Mouse (Mus musculus) thymus, postnatal 10 days (tissue): ENCODE measurements at regions not wholly inside any gene's neighbourhood (a gene's known extent, or its start where the extent isn't known, plus 50 kb on each side); places are given as distances from the start of the nearest gene placed in this dataset.
"Not testable (repeated sequence)": the region's sequence is repeated elsewhere in the genome, so short reads cannot be mapped to it uniquely, and the experiment has no call there.

Experiments
- DNase-seq, 2 experiments: peaks; one replicate each; pipeline ENCODE4 v3.0.0; 2021; ENCODE audit warnings: low spot score in 2 of 2

DNA sequence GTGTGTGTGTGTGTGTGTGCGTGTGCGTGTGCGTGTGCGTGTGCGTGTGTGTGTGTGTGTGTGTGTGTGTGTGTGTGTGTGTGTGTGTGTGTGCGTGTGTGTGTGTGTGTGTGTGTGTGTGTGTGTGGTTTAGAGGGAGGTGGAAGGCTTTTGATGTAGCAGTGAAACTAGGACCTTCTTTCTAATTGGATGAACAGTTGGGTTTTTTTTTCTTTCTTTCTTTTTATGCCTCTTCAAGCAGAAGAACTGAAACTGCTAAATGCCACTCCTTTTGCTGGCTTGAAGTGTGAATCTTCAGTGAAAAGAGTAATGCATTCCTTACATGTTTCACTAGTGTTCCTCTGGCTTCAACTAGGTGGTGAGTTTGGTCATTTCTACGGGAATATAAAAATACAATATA lies 828.8 kb upstream of the Olfr1507 start:
- not testable (repeated sequence) for DNase-seq

- not testable (repeated sequence) for DNase-seq
Observed at GRCm38 (mm10) chr14:53318512-53319309, 823.2 kb upstream of the Olfr1507 start.

- DNase-seq, result peak; percentile 3 to 4
Observed at GRCm38 (mm10) chr14:53312490-53312889, 816.9 kb upstream of the Olfr1507 start.

- not testable (repeated sequence) for DNase-seq
Observed at GRCm38 (mm10) chr14:53303179-53303578, 807.6 kb upstream of the Olfr1507 start.

DNA sequence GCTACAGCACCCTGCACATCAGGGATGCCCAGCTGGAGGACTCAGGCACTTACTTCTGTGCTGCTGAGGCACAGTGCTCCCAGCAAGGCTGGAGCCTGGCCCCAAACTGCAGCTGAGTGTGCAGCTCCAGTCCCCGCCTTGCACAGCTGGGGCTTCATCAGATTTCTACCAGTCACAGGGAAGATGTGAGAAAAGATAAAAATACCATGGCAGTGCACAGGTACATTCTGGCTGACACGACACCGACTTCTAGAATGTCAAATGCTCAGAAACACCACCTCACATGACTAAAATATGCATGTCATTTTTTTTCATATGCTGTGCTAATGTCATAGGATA lies 806.9 kb upstream of the Olfr1507 start:
- DNase-seq, result not testable (repeated sequence)

GRCm38 (mm10) chr14:53301722-53302490 lies 806.4 kb upstream of the Olfr1507 start:
- not testable (repeated sequence) for DNase-seq

GRCm38 (mm10) chr14:53301110-53301509 lies 805.6 kb upstream of the Olfr1507 start:
- DNase-seq, result not testable (repeated sequence)

GRCm38 (mm10) chr14:53299735-53300134 lies 804.2 kb upstream of the Olfr1507 start:
- DNase-seq, result not testable (repeated sequence)

- DNase-seq, result not testable (repeated sequence)
Observed at GRCm38 (mm10) chr14:53283350-53284141, 788.0 kb upstream of the Olfr1507 start.

DNA sequence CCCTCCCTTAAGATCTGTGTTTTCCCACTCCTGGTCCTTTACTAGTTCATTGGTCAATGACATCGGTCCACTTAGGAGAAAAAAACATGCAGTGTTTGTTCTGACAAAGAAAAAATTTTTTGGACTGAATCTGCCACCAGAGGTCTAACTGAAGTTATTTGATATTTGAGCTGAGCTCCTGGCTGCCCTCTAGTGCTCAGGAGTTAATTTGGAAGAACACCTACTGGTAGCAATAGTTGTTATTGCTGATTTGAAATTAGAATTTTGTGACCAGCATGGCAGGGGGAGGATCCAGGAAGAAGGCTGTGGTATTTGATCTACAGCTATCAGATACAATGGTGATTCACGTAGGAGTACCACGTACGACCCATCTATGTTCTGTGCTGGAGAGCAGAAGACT lies 777.7 kb upstream of the Olfr1507 start:
- not testable (repeated sequence) for DNase-seq

- peak in 1 of 2 experiments; percentile 3 for DNase-seq
Observed at GRCm38 (mm10) chr14:53267693-53268092, 772.1 kb upstream of the Olfr1507 start.

DNA sequence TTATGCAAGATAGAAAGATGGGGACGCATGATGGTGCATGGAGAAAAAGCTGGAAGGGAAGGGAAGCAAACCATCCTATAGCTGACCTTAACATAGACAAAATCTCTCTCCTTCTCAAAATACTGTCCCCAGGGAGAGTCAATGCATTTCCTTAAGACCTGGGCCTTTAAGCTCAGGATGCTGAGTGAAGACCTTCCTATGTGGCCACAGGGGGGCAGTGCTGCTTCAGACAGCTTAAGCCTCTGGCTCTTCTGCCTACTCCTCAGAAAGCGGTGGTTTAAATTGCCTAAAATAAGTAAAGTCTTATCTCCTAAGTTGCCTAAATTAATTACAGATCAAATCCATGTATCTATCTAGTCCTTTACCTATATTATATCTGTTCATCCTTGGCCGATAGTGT lies 760.4 kb upstream of the Olfr1507 start:
- peak; percentile 2 for DNase-seq

DNA sequence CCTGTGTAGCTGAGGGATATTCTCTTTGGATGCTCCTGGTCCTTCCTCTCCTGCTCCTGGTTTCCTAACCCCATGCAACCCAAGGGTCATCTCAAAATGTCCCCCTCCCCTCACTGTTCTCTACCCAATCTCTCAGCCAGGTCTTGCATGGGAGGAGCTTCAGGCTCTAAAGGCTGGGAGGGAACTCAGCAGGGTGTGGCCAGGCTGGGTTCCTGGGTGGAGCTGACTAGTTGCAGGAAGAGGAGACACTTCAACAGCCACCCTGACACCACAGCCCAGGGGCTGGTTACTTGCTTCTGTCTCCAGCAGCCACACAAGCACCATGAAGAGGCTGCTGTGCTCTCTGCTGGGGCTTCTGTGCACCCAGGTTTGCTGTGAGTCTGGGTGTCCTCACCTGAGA lies 757.9 kb upstream of the Olfr1507 start:
- DNase-seq, result not testable (repeated sequence)

GRCm38 (mm10) chr14:53231142-53231541 lies 735.6 kb upstream of the Olfr1507 start:
- DNase-seq, result not testable (repeated sequence)

DNA sequence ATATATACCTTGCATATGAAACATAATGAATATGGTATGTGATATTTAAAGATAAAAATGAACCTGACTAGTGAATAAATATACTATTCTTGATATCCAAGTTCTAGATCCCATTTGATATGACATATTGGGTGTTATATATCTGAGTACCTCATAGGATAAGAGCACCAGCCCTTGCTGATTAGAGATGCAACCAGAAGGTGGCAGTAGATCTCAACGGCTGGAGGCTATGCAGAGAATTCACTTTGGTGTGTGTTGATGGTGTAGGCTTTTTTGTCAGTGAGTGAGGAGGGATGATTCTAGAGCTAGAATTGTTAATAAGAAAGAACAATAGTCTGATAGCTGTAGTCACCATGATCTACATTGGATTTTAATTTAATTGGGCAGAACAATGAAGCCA lies 729.2 kb upstream of the Olfr1507 start:
- not testable (repeated sequence) for DNase-seq

GRCm38 (mm10) chr14:53210554-53210953 lies 715.0 kb upstream of the Olfr1507 start:
- not testable (repeated sequence) for DNase-seq

DNA sequence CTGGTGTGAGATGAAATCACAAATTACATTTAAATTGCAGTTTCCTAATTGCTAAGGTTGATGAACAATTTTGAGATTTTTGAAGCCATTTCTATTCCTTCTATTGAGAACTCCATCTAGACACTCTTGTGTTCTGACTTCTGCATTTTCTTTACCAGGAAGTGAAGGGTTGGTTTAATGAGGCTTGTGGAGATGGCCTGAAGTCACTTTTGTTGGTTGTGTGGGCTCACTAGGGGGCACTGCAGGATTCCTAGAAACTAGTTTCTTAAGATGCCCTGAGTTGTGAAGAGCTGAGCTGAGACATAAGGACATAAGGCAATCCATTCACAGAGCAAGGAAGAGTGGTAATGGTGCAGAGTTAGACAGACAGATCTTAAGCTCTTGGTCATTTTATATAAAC lies 713.7 kb upstream of the Olfr1507 start:
- not testable (repeated sequence) for DNase-seq

GRCm38 (mm10) chr14:53190931-53191330 lies 695.4 kb upstream of the Olfr1507 start:
- DNase-seq, result not testable (repeated sequence)

GRCm38 (mm10) chr14:53174099-53174498 lies 678.5 kb upstream of the Olfr1507 start:
- not testable (repeated sequence) for DNase-seq

GRCm38 (mm10) chr14:53166327-53166726 lies 670.8 kb upstream of the Olfr1507 start:
- not testable (repeated sequence) for DNase-seq

GRCm38 (mm10) chr14:53159012-53159411 lies 663.5 kb upstream of the Olfr1507 start:
- not testable (repeated sequence) for DNase-seq

DNA sequence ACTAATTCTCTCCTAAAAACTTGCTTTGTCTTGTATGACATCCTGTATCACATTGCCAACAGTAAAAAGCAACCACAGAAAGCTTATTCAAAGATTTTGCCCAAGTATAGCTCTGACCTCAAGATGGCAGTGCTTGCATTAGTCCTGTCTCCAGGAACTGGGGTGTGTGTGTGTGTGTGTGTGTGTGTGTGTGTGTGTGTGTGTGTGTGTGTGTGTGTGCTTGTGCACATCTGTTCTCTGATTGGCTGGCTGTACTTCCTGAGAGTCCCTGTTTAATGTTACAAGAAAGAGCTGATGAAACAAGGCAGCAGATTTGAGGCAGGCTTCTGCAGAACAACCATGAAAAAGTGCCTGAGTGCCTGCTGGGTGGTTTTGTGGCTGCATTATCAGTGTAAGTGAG lies 639.2 kb upstream of the Olfr1507 start:
- peak; percentile 58 to 59 for DNase-seq
